Mouse (Mus musculus) intestine, embryonic 14.5 days (tissue): Measurements from ENCODE around the gene Olfr5. TPM values are rescaled to one million over a fixed set of nuclear protein-coding genes. Genes with fewer than 3 reads are reported as not detected.
"Not testable (repeated sequence)": the region's sequence is repeated elsewhere in the genome, so short reads cannot be mapped to it uniquely, and the experiment has no call there.

Experiments used
- ATAC-seq: fragments of 200-750 bp; cut with Nextera tagmentation; replicated peaks from 2 replicates; pipeline ENCODE4 v1.8.0; 2017; ENCODE audit warnings: low read depth, moderate number of reproducible peaks, moderate TSS enrichment, moderate library complexity; ENCODE audit not compliant: low FRiP score, low TSS enrichment
- DNase-seq: peaks from one replicate; pipeline ENCODE4 v3.0.0-alpha.2; 2018; ENCODE audit warnings: low spot score
- H3K27ac ChIP-seq: fragments of 300-500 bp; sonication (generic); 2 replicates; pipeline ENCODE4 v1.5.1; 2014; ENCODE audit warnings: low read depth, mild to moderate bottlenecking, control low read depth
- H3K27me3 ChIP-seq: fragments of 300-500 bp; sonication (generic); replicated peaks from 2 replicates; pipeline ENCODE4 v1.6.1; 2014; ENCODE audit warnings: low read length, control low read depth; ENCODE audit not compliant: control insufficient read depth, insufficient read depth
- H3K36me3 ChIP-seq: fragments of 300-500 bp; sonication (generic); 2 replicates; pipeline ENCODE4 v1.6.1; 2014; ENCODE audit warnings: low read length, control low read depth; ENCODE audit not compliant: control insufficient read depth, insufficient read depth
- H3K4me1 ChIP-seq: fragments of 300-500 bp; sonication (generic); replicated peaks from 2 replicates; pipeline ENCODE4 v1.6.1; 2014; ENCODE audit warnings: low read length, control low read depth, mixed read lengths; ENCODE audit not compliant: control insufficient read depth, insufficient read depth
- H3K4me2 ChIP-seq: fragments of 300-500 bp; sonication (generic); 2 replicates; pipeline ENCODE4 v1.6.1; 2014; ENCODE audit warnings: low read length
- H3K4me3 ChIP-seq: fragments of 300-500 bp; sonication (generic); 2 replicates; pipeline ENCODE4 v1.5.1; 2014; ENCODE audit warnings: low read depth, low read length, control low read depth, mixed read lengths
- H3K9ac ChIP-seq: fragments of 300-500 bp; sonication (generic); 2 replicates; pipeline ENCODE4 v1.6.1; 2014; ENCODE audit warnings: mild to moderate bottlenecking, low read length
- H3K9me3 ChIP-seq: fragments of 300-500 bp; sonication (generic); 2 replicates; pipeline ENCODE4 v1.6.1; 2016; ENCODE audit warnings: low read length, control low read depth; ENCODE audit not compliant: control insufficient read depth
- WGBS: fragments of 180-500 bp; shearing (Covaris S2); extraction: QIAGEN DNeasy Blood & Tissue Kit; methylation state at CpG from one replicate; pipeline ENCODE4 v1.1.7; 2014; 5-methylcytosine and 5-hydroxymethylcytosine counted together
- polyA plus RNA-seq: library from polyadenylated mRNA; unstranded; fragments of >200 nt; fragmentation: Nextera tagmentation; extraction: Ambion mirVana; gene quantifications from 2 replicates; pipeline ENCODE4 v1.2.1, GENCODE M21; 2014

Gene Olfr5
- not detected in 2 replicates for polyA plus RNA-seq

DNA sequence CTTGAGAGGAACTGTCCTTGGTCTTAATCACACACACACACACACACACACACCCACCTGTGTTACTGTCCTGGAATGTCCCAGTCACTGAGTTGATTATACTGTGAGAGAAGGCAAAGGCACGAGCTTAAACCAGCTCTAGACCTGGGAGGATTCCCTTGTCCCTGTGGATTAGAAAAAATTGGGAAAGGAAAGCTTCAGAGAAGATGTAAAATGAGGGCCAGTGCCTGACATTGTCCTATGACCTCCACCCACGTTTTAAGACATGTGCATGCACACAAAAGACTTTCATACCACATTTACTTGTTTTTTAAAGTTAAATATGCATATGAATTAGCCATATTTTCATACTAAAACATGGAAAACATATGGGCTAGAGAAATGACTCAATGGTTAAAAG lies at the start of gene Olfr5:
Gene Olfr5 (minus strand): TSS at position 101 of the 400 bp plus-strand sequence.
- Histone ChIP-seq H3K4me2 (no peak within 1 kb of the TSS), H3K4me1 (no peaks in the 10 kb centered on the region)
- 28% methylated on average over 2 of the region's 2 CpGs for WGBS

DNA sequence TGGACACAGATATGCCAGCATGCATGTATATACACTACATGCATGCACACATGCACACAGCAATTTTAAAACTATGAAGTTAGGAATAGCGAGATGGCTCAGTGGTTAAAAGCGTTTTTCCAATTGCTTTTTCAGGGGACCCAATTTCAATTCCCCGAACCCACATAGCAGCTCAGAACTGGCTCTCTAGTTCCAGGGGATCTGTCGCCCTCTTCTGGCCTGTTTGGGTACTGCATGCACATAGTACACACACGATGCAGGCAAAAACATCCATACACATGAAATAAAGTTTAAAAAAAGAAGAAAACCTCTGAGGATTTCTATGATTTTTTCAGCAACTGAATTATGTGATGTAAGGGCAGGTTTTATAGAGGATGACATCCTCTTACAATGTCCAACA lies 39.4 kb upstream of the Olfr5 start:
- DNase-seq (no peak), ATAC-seq (no peak)
- Histone ChIP-seq H3K9ac (no peak overlapping the region), H3K4me2 (no peak overlapping the region), H3K27ac (no peak overlapping the region), H3K36me3 (no peaks in the 10 kb centered on the region), H3K9me3 (no peaks in the 10 kb centered on the region), H3K4me1 (no peaks in the 10 kb centered on the region), H3K4me3 (no peak overlapping the region), H3K27me3 (no peaks in the 10 kb centered on the region)
- WGBS: 69% methylated on average over 5 of the region's 5 CpGs

More for the DNA sequence above, at the start of gene Olfr5:
- no peak for DNase-seq
- H3K9me3 ChIP-seq: no peaks in the 10 kb centered on the region
- no peak for ATAC-seq
- H3K4me3 ChIP-seq: no peak within 1 kb of the TSS
- H3K36me3 ChIP-seq: no peaks in the 10 kb centered on the region
- no peak within 1 kb of the TSS for H3K9ac ChIP-seq
- H3K27me3 ChIP-seq: no peaks in the 10 kb centered on the region
- H3K27ac ChIP-seq: no peak within 1 kb of the TSS

GRCm38 (mm10) chr7:6525001-6525400 lies 38.3 kb upstream of the Olfr5 start:
- ATAC-seq (no peak), DNase-seq (no peak)

GRCm38 (mm10) chr7:6522850-6523249 lies 36.1 kb upstream of the Olfr5 start, which contains the start of gene Olfr1349:
Olfr1349 (minus strand) TSS chr7:6522950.
- no peak for ATAC-seq
- Histone ChIP-seq H3K9ac (no peak within 1 kb of the TSS), H3K4me3 (no peak within 1 kb of the TSS), H3K27ac (no peak within 1 kb of the TSS), H3K4me1 (no peaks in the 10 kb centered on the region), H3K9me3 (no peaks in the 10 kb centered on the region), H3K4me2 (no peak within 1 kb of the TSS), H3K36me3 (no peaks in the 10 kb centered on the region), H3K27me3 (no peaks in the 10 kb centered on the region)
- no peak for DNase-seq
- 82% methylated on average over 5 of the region's 5 CpGs for WGBS

More at GRCm38 (mm10) chr7:6525001-6525400, 38.3 kb upstream of the Olfr5 start:
- no peak overlapping the region for H3K4me3 ChIP-seq
- 52% methylated on average over 3 of the region's 3 CpGs for WGBS
- H3K9ac ChIP-seq: no peak overlapping the region
- no peaks in the 10 kb centered on the region for H3K36me3 ChIP-seq
- no peaks in the 10 kb centered on the region for H3K4me1 ChIP-seq
- H3K4me2 ChIP-seq: no peak overlapping the region
- H3K27me3 ChIP-seq: no peaks in the 10 kb centered on the region
- H3K27ac ChIP-seq: no peak overlapping the region
- H3K9me3 ChIP-seq: no peaks in the 10 kb centered on the region

- WGBS: 26% methylated on average over 1 of the region's 1 CpGs
- no peak overlapping the region for H3K4me2 ChIP-seq
- DNase-seq: no peak
- H3K36me3 ChIP-seq: no peaks in the 10 kb centered on the region
- H3K4me1 ChIP-seq: no peaks in the 10 kb centered on the region
- H3K4me3 ChIP-seq: no peak overlapping the region
- no peak for ATAC-seq
- H3K9ac ChIP-seq: no peak overlapping the region
- H3K27me3 ChIP-seq: no peaks in the 10 kb centered on the region
- H3K27ac ChIP-seq: no peak overlapping the region
- no peaks in the 10 kb centered on the region for H3K9me3 ChIP-seq
These were observed 34.9 kb upstream of the Olfr5 start for GRCm38 (mm10) chr7:6521666-6522065.

DNA sequence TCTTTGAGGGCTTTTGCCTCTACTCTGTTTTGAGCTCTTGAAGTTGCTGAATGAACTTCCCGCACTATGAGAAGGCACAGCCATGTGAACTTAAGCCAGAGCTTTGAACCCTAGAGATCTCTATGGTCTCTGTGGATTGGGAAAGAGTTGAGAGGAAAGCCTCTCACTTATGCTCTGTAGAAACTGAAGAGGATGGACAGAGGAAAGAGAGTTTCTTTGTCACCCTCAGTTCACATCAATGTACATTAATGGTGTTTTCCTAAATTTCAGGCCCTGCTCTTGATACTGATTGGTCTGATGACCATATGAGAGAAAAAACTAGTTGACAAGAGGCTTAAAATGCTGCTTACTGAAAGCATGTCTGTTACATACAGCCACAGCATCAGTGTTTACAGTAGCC lies 21.9 kb upstream of the Olfr5 start, which contains the start of gene Olfr1348:
Gene Olfr1348 (minus strand): TSS at position 101 of the 400 bp plus-strand sequence.
- Histone ChIP-seq H3K27ac (no peak within 1 kb of the TSS), H3K36me3 (no peaks in the 10 kb centered on the region), H3K4me3 (no peak within 1 kb of the TSS), H3K27me3 (no peaks in the 10 kb centered on the region), H3K4me1 (no peaks in the 10 kb centered on the region), H3K9me3 (no peaks in the 10 kb centered on the region), H3K4me2 (no peak within 1 kb of the TSS), H3K9ac (no peak within 1 kb of the TSS)
- WGBS: 78% methylated on average over 1 of the region's 1 CpGs
- no peak for ATAC-seq
- no peak for DNase-seq

- no peak for DNase-seq
- WGBS: 63% methylated on average over 1 of the region's 1 CpGs
- H3K4me2 ChIP-seq: no peak within 1 kb of the TSS
- no peak within 1 kb of the TSS for H3K27ac ChIP-seq
- H3K36me3 ChIP-seq: no peaks in the 10 kb centered on the region
- H3K4me3 ChIP-seq: no peak within 1 kb of the TSS
- H3K27me3 ChIP-seq: no peaks in the 10 kb centered on the region
- H3K9me3 ChIP-seq: no peaks in the 10 kb centered on the region
- ATAC-seq: no peak
- H3K9ac ChIP-seq: no peak within 1 kb of the TSS
- no peaks in the 10 kb centered on the region for H3K4me1 ChIP-seq
These were observed 12.9 kb upstream of the Olfr5 start, which contains the start of gene Olfr1347 for GRCm38 (mm10) chr7:6499655-6500054. Olfr1347 (minus strand) TSS chr7:6499755.

GRCm38 (mm10) chr7:6477633-6478032 lies 9.1 kb downstream of the Olfr5 start:
- H3K36me3 ChIP-seq, DNase-seq, H3K4me3 ChIP-seq, H3K4me2 ChIP-seq, H3K9me3 ChIP-seq, H3K27me3 ChIP-seq, ATAC-seq, H3K9ac ChIP-seq, H3K4me1 ChIP-seq, H3K27ac ChIP-seq: not testable (repeated sequence)
- WGBS: 65% methylated on average over 2 of the region's 2 CpGs

DNA sequence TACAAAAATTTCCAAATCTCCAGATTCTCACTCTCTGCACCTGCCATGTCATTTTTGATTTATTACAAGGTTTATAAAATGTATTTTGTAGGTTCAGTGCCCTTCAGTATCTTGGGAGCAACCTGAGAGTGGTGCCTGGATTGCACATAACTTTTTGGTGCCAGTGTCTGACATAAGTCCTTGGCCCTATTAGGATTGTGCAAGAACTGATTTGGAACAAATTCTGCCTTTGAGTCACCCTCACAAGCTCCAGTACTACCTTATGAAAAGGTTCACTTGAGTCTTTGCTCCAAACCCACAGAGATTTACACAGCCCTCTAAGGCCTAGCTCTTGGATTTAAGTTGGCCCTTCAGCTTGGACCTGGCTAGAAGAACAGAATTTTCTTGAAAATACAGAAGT lies 19.8 kb downstream of the Olfr5 start, which contains the start of gene Olfr1346:
Gene Olfr1346 (plus strand): TSS at position 151 of the 400 bp plus-strand sequence.
- ATAC-seq: no peak
- Histone ChIP-seq H3K9ac (no peak within 1 kb of the TSS), H3K4me2 (no peak within 1 kb of the TSS), H3K27me3 (no peaks in the 10 kb centered on the region), H3K9me3 (no peaks in the 10 kb centered on the region), H3K27ac (no peak within 1 kb of the TSS), H3K4me1 (no peaks in the 10 kb centered on the region), H3K4me3 (no peak within 1 kb of the TSS), H3K36me3 (no peaks in the 10 kb centered on the region)
- DNase-seq: no peak
